Mouse (Mus musculus) c-Kit-negative CD71-positive TER-119-positive erythroid progenitor cells, embryonic 14.5 days (primary cell): Measurements from ENCODE around the gene Cdx2.

Source experiments
- DNase-seq: peaks from one replicate; pipeline ENCODE4 v3.0.0-alpha.2; 2013; ENCODE audit warnings: low read depth, low spot score

The Cdx2 gene

GRCm38 (mm10) chr5:147260778-147261177 is 46.3 kb downstream of the Cdx2 start:
- no peak for DNase-seq

- no peak for DNase-seq
Observed at GRCm38 (mm10) chr5:147260189-147260588, 46.9 kb downstream of the Cdx2 start.
